Mouse (Mus musculus) megakaryocyte, embryonic 14.5 days (primary cell): ENCODE results near the gene Slc36a4.

Experiments used
- FLI1 ChIP-seq: IDR thresholded peaks from 2 replicates; pipeline ENCODE4 v1.6.1; 2012; ENCODE audit warnings: low read length, inconsistent platforms, mixed read lengths
- GATA1 ChIP-seq: IDR thresholded peaks from 3 replicates; pipeline ENCODE4 v1.6.1; 2012; ENCODE audit warnings: mixed read lengths, low read length, inconsistent platforms, borderline replicate concordance

DNA sequence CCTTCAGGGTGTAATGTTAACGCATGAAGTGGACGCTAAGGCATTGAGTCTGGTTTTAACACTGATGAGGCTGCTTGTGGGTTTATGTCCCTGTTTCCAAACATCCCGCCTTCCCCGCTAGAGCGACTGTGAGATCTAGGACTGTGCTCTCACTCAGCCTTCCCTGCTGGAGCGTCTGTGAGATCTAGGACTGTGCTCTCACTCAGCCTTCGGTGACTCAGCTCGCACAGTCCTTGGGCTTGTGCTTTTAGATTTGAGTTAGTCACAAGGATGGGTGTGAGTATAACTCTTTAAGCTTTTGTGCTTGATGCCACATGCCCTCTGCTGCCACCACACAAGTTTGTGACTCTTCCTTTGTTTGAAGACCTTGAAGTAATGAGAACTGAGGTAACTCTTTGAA, 17.6 kb downstream of the Slc36a4 start:
- no peak for TF ChIP-seq GATA1
- no peak for TF ChIP-seq FLI1
